Mouse (Mus musculus) adrenal gland, postnatal 14 days (tissue): ENCODE measurements around the gene Irs1. TPM values are rescaled to one million over a fixed set of nuclear protein-coding genes. Genes with fewer than 3 reads are reported as not detected.

Experiments
- DNase-seq: peaks from one replicate; pipeline ENCODE4 v3.0.0; 2021; ENCODE audit warnings: mixed read lengths
- total RNA-seq: library from RNA; stranded (reverse); gene quantifications from 2 replicates; pipeline ENCODE4 v1.2.3, GENCODE M21; 2021

The Irs1 gene
- total RNA-seq, 1 experiment from 2014 or later: 15.0 TPM

- DNase-seq: peak; percentile 32
Observed at GRCm38 (mm10) chr1:82289116-82289989, 1.9 kb downstream of the Irs1 start.

GRCm38 (mm10) chr1:82288421-82288990, 2.7 kb downstream of the Irs1 start:
- peak; percentile 6 for DNase-seq

DNA sequence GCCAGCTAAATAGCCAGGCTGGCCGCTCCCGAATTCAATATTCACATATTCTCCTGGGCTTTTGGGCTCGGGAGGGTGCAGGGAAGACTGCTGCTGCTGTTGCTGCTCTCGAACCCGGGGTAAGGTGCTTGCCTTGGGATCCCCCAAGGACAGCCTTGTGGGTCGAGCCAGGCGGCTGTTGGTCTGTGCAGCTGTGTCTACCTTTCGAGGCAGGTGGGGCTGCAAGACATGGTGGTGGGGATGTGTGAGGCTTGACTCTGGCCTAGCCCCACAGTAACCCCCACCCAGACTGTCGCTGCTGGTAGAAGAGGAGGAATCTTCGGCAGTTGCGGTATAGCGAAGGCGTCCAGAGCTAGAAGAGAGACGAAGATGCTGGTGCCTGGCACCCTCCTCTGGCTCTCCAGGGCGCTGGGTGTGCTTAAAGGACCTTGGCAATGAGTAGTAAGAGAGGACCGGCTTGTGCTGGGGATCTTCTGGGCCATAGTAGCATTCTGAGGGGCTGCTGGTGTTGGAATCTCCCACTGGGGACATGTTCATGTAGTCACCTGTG, 3.4 kb downstream of the Irs1 start:
- DNase-seq: peak; percentile 13

DNA sequence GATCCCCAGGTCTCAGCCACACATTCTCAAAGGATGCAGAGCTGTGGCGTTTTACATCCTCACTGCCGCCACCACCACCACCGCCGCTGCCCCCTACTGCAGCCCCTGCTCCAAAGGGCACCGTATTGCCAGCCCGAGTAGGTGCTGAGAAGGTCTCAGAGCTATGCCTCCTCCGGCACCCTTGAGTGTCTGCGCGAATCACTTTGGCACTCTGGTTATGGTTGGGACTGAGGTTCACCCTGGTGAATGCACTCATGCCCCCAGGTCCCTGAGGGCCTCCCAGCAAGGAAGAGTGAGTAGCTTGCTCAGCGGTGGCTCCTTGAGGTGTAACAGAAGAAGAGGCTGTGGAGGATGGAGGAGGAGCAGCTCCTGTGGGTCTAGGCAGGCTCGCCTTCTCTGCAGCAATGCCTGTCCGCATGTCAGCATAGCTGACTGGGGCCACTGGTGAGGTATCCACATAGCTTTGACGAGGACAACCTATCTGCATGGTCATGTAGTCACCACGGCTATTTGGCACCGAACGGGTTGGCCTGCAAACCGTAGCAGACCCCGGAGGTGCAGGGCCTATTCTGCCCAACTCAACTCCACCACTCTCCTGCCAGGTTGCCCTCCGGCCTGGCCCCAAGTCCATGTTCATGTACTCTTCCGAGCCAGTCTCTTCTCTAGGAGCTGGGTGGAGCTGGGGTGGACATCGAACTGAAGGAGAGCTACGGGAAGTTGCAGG, 4.0 kb downstream of the Irs1 start:
- peak; percentile 29 for DNase-seq

DNA sequence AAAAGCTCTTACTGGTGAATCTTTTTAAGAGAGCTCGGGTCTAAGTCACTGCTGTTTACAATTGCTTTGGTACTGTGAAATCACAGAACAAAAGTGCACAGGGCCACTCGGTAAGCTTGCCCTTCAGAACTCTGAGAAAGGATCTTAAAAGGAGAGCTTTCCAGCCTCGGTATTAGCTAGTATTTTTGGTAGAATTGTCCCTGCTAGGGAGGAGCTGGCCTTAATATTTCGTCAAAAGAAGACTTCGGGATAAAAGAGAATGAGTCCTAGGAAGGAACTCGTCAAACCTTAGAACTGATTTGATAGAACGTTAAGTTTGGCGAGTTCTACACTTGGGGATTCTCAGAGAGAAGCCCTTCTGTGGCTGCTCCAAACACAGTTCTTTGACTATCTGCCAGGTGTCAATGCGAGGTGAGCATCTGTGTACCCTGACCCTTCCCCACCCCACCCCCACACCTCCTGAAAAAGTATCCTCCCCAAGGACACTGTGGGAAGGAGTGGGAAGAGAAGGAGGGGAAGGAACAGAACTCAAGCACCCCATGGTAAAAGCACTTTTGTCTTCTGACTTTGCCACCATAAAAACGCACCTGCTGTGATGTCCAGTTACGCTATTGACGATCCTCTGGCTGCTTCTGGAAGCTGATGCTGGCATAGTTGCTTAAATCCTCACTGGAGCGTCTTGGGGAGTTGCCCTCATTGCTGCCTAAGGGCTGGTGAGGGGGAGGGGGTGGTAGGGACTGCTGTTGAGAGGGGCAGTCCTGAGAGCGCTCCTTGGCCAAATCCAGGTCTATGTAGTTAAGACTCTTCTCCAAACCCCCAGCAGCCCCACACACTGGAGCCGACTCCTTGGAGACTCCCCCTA, 4.8 kb downstream of the Irs1 start:
- DNase-seq: peak; percentile 31

DNA sequence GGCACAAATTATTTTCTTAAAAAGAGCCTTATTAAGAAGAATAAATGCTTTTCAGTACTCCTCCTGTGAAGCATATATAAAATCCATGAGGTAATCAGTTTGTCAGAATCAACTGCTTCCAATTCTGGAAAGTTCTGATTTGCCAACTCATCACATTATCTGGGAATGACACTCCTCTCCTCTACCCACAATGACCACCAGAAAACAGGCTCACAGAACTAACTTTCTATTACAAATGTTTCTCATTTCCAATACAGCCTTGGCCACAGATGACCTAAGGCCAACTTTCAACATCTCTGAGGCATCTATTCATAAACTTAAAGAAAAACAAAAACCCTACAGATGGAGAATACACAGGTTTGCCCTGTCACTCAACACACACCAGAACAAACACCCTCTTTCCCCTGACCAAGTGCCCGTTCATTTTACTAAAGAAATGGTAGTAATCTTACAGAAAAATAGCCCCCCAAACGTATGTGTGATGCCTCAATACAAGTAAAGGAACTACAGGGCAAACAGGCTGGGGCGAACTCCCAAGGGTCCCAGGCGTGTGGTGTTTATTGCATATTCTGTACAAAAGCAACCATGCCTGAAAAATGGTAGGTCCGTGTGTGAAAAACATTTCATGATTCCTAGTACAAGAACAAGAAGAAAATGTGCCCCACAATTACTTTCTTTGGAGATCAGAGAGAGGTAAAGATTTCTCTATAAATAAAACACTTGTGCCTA, 5.6 kb downstream of the Irs1 start:
- no peak for DNase-seq

- no peak for DNase-seq
Observed at GRCm38 (mm10) chr1:82284403-82284802, 6.8 kb downstream of the Irs1 start.

GRCm38 (mm10) chr1:82283901-82284301, 7.3 kb downstream of the Irs1 start:
- peak; percentile 23 for DNase-seq

DNA sequence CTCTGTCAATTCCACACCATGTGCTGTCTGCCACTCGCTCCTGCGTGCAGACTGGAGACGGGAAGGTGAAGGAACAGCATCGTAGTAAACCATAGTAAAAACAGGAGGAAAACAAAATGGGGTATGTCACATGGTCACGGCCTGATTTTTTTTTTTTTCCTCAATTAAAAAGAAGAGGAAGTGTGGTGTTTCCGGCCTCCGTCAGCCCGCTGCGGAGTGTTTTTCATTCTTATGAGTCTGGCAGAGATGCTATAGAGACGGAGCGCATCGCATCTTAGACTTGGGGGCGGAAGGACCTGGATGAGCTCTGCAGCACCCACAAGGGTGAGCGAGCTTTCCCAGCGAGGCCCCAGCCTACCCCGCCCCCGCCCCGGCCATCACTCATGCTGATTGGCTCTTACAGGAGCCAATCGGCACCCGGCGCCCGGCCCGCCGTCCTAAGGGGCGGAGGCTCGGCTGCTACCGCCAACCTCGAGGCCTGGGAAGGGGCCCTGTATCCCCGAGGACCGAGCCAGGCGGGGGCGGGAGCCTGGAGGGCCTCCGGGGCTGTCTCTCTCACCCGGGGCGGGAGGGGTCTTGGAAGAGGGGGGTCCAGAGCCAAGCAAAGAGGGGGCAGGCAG, 8.1 kb downstream of the Irs1 start:
- DNase-seq: peak; percentile 95

GRCm38 (mm10) chr1:82281823-82282222, 9.4 kb downstream of the Irs1 start:
- DNase-seq: no peak

DNA sequence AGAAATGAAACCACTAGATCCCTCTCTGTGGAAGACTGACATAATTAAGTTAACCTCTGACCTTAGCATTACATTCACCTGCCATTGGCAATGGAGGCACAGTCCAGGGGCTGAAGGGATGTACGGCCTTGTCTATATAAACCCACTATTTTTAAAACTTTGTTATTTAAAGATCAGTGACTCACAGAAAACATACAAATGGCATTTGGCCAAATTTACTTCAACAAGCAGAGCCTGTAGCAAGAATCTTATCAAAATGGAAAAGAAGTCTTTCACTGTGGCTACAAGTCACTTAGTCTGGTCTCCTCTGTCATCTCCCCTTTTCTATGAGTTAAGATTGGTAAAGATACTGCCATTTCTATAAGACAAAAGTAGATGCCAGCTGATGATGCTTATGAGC, 11.4 kb downstream of the Irs1 start:
- no peak for DNase-seq

- no peak for DNase-seq
Observed at GRCm38 (mm10) chr1:82274361-82274760, 16.9 kb downstream of the Irs1 start.

DNA sequence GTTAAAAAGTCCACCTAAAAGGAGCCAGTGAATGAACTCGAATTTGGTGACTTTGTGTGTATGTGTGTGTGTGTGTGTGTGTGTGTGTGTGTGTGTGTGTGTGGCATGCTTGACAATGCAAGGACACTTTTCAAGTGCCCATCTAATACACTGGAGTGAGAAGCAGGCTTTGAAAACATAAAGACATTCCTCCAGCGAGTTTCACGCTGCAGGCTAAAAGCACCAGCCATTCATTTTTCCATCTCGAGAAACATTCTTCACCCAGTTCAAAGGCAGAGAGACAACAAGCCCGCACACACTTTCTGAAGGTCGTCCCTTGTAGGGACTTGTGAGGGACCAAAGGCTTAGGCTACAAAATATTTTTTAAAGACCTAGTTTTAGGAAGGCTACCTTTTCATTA, 17.7 kb downstream of the Irs1 start:
- DNase-seq: no peak

- no peak for DNase-seq
Observed at GRCm38 (mm10) chr1:82272231-82272630, 19.0 kb downstream of the Irs1 start.

- no peak for DNase-seq
Observed at GRCm38 (mm10) chr1:82267547-82267946, 23.7 kb downstream of the Irs1 start.

DNA sequence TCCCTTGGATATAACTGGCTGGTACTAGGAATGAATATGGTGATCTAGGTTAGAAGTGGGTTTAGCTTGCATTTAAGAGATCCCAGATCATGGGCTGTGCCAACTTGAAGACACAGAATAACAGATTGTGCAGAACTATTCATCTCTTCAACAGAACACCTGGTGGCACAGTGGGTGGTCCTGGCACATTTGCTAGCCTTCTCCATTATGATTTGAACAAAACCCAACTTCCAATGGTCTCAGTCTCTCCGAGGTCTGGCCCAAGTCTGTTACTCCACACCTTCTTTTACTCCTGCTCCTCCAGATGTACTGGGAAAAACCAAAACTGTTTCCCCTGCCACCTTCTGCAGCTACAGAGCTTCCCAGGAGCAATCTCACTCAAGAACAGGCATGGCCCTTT, 28.9 kb downstream of the Irs1 start:
- DNase-seq: no peak

DNA sequence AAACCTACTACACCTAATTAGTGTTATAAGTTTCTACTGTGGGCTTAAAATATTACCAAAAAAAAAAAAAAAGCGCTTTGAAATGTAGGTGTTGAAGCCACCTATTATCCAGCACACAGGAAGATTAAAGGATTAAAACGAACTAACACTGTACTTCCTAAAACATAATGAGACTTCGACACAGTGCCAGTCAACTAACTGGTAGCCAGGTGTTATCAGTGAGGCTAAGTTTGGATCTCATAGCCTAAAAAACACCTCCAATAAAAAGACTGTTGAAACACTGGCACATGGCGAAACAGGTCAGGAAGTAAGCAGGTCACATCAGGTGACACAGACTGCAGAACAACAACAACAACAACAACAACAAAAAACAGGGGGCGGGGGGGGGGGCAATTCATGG, 29.6 kb downstream of the Irs1 start:
- DNase-seq: no peak

DNA sequence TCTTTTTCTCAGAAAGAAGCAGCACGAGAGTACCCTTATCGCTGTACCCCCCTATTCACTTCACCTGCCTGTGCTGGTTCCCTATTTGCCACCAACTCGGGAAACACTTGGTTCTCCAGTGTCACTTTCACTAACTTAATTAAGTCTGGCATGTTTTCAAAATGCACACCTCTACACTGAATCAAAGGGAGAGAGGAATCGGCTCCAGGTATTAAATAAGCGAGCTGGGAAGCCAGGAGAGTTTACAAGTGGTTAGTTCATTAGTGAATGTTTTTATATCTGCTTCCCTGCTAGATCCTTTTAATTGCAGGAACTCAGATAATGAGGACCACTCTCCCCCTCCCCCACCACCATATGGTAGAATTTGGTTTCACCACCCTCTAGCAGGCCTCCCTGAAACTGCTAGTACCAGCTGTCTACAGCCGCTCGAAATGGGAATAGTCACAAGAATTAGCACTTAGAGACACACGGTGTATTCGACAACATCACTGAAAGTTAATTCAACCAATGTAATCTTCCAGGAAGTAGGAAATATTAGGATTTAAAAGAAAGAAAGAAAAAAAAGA, 30.1 kb downstream of the Irs1 start:
- no peak for DNase-seq

- DNase-seq: no peak
Observed at GRCm38 (mm10) chr1:82260055-82260454, 31.2 kb downstream of the Irs1 start.

- no peak for DNase-seq
Observed at GRCm38 (mm10) chr1:82258331-82258730, 32.9 kb downstream of the Irs1 start.
